Mouse (Mus musculus) heart, postnatal 36 days (tissue): ENCODE data around the gene Nlk. TPM values are rescaled to one million over a fixed set of nuclear protein-coding genes. Genes with fewer than 3 reads are reported as not detected.
"Not testable (repeated sequence)": the region's sequence is repeated elsewhere in the genome, so short reads cannot be mapped to it uniquely, and the experiment has no call there.

Experiments
- DNase-seq, 2 experiments: peaks; one replicate each; pipeline ENCODE4 v3.0.0; 2021 to 2022
- intact Hi-C: fragments of 180-260 bp; cut with DNase I; formaldehyde crosslinking; loops from one replicate; pipeline ENCODE4 v1.15.1; 2025
- total RNA-seq, 2 experiments: library from RNA; stranded (reverse); gene quantifications; 2 replicates each; pipeline ENCODE4 v1.2.3; 2021

Gene Nlk
- total RNA-seq, 2 experiments from 2014 or later, result 11.4 to 11.9 TPM

- DNase-seq, result no peak
- intact Hi-C loops, result loop anchor here (10.0 kb wide), 1 partner anchor 404 kb away; no protein-coding TSS in a partner anchor
These were observed 146.1 kb downstream of the Nlk start for GRCm38 (mm10) chr11:78551059-78551398.

GRCm38 (mm10) chr11:78550168-78551058 is 146.8 kb downstream of the Nlk start, which contains the start of gene Tmem97:
TSS of gene Tmem97 (minus strand) at chr11:78550777.
- intact Hi-C loops, result loop anchor here (10.0 kb wide), 1 partner anchor 404 kb away; no protein-coding TSS in a partner anchor

GRCm38 (mm10) chr11:78549491-78549987 is 147.6 kb downstream of the Nlk start:
- intact Hi-C loops, result no loop called here

More at GRCm38 (mm10) chr11:78550168-78551058, 146.8 kb downstream of the Nlk start, which contains the start of gene Tmem97:
- DNase-seq, result peak; percentile 90 to 91

GRCm38 (mm10) chr11:78547718-78548460 is 149.3 kb downstream of the Nlk start:
- no peak for DNase-seq
- intact Hi-C loops, result no loop called here

More at GRCm38 (mm10) chr11:78549491-78549987, 147.6 kb downstream of the Nlk start:
- DNase-seq, result no peak

DNA sequence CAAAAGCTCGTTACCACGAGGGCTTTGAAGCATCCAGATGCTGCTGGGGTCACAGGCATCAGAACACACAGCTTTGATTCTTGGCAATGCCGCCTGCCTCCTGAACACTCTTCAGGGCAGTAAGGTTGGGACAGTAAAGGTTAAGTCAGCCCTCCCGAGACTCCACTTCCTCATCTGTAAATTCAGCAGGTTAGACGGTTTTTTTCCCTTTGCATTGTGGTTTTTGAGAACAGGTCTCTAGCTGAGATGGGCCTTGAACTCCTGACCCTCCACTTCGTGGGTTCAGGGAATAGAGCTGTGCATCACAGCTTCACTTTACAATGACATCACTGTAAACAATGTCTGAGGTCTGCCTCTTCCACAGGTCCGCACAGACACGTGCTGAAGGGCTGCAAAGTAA is 152.0 kb downstream of the Nlk start:
- intact Hi-C loops, result no loop called here

DNA sequence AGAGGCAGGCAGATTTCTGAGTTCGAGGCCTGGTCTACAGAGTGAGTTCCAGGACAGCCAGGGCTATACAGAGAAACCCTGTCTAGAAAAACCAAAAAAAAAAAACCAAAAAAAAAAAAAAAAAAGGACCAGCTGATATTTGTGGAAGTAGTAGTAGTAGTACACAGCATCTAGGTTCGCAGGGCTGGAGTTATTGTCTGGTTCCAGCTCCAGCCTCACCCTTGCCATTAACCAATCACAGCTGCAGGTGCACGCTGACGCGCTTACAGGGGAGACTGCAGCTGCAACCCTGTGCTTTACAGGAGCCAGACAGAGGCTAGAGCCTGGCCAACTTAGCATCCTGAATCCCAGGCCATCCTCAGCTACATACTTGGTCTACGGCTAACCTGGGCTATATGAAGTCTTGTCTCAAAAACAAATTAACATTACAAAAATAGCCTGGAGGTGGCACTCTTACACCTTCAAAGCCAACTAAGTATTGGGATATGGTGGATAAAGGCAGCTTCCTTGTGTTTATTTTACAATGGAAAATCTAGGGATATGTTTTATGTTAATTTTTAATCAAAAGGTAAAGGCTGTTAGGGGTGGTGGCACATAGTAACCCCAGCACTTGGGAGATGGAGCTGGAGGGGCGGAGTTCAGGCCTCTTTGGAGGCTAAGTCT is 152.6 kb downstream of the Nlk start:
- DNase-seq, result no peak
- intact Hi-C loops, result no loop called here

More for the DNA sequence above, 152.0 kb downstream of the Nlk start:
- DNase-seq, result no peak

GRCm38 (mm10) chr11:78540358-78540757 is 156.8 kb downstream of the Nlk start:
- DNase-seq, result no peak
- intact Hi-C loops, result no loop called here

DNA sequence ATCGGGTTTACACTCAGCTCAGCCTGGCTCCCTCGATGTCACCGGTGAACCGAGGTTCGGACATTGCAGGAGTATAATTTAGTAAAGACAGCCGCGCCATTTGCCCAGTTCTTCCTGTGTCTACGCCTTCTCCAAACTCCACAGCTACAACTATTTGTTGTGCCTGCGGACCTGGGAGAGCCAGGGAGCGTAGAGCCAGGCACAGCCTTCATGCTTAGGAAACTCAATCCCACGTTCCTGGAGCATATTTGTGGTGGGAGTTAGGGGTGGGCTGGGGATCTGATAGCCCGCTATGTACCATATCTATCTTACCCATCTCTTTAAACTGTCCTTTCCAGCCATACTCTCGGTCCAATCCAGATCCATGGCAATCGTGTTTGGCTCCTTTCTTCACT is 160.5 kb downstream of the Nlk start:
- intact Hi-C loops, result no loop called here
- DNase-seq, result no peak

DNA sequence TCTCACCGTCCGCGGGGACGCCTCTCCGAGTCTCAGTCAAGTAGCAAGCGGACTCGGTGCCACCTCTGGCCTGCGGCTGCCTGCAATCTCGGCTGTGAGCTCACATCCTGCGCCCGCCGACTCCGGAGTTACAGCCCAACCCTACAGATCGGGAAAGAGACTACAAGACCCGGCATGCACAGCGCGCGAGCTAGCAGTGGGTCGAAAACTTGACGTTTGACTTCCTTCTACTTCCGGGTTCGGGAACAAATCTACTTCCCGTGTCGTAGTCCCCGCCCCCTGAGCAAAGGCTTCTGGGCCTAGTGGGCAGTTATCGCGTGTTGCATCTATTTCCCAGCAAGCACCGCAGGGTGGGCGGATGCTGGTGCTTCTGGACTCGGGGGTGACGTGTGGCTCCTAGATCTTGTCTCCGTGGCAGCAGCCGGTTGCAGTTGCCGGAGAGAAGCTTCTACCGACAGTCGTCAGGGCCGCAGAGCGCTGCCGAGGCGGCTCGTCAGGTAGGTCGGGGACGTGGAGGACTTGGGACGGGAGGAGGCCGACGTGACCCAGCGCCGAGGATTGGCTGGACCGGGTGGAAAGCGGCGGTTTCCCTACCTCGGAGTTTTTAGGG is 161.0 kb downstream of the Nlk start, which contains the start of the genes Tnfaip1 and Ift20:
Tnfaip1 (minus strand) TSS at position 253 of the 610 bp plus-strand sequence.
Ift20 (plus strand) TSS at position 282 of the 610 bp plus-strand sequence.
- peak; percentile 92 to 94 for DNase-seq
- intact Hi-C loops, result no loop called here

- DNase-seq, result peak; percentile 35 to 49
- intact Hi-C loops, result no loop called here
These were observed 161.6 kb downstream of the Nlk start for GRCm38 (mm10) chr11:78535376-78536079.

DNA sequence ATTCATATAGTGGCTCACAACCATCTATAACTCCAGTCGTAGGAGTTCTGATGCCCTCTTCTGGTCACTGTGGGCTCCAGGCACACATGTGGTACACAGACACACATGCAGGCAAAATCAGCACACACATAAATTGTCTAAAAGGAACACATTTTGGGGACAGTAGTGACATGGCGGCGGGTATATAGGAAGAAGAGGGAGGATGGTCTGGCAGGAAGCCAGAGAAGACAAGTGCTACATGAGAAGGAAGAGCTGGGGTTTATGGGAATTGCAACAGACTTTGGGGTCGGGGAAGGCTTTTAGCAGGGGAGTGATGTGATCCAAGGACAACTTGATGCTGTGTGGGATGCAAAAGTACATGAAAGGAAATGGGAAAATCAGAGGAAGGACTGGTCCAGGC is 162.7 kb downstream of the Nlk start:
- no peak for DNase-seq
- intact Hi-C loops, result no loop called here

- not testable (repeated sequence) for DNase-seq
- intact Hi-C loops, result loop anchor here (2.0 kb wide), 1 partner anchor 19 kb away; the partner anchor contains the start of genes Poldip2 and Tmem199
These were observed 165.7 kb downstream of the Nlk start for GRCm38 (mm10) chr11:78531515-78531914.

DNA sequence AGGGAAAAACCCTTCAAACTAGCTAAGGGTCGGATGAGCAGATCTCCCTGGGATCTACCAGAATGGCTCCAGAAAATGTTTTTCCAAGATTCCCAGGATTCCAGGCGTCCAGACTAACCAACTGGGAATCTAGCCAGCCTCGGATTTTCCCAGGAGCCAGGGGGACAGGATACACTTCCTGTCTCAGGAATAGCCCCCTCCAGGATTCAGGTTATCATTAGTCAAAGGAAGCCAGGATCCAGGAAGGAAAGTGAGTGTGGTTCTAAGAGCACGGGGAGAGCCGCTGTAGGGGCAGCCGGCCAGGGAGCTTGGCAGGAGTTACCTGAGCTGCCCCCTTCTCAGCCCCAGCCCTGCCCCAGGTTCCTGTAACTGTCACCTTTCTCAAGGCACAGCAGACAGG is 166.1 kb downstream of the Nlk start:
- intact Hi-C loops, result loop anchor here (2.0 kb wide), 1 partner anchor 18 kb away; the partner anchor contains the start of genes Poldip2 and Tmem199

GRCm38 (mm10) chr11:78530001-78530400 is 167.2 kb downstream of the Nlk start:
- no peak for DNase-seq
- intact Hi-C loops, result loop anchor here (2.0 kb wide), 1 partner anchor 17 kb away; the partner anchor contains the start of genes Poldip2 and Tmem199

More for the DNA sequence above, 166.1 kb downstream of the Nlk start:
- peak; percentile 63 to 65 for DNase-seq

- no peak for DNase-seq
- intact Hi-C loops, result no loop called here
These were observed 168.5 kb downstream of the Nlk start for GRCm38 (mm10) chr11:78528714-78529113.

DNA sequence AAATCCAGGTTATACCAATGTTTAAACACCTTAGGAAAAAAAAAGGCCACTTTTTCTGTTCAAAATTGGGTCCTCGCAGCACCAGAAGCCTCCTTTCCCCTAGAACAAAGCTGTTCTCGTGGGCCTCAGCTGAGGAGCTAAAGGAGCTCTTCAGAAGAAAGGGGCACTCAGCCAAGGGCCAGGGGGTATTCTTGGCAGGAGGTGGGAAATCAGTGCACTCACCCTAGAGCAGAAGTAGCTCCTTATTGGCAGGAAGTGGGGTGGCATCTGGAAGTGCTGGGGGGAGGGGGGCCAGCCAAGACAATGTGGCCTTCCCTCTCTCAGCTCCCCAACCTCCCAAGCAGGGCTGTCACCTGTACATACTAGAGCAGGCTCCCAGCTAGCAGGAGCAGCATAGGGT is 172.3 kb downstream of the Nlk start:
- intact Hi-C loops, result no loop called here
- DNase-seq, result no peak

- intact Hi-C loops, result no loop called here
These were observed 173.8 kb downstream of the Nlk start for GRCm38 (mm10) chr11:78523241-78523955.

DNA sequence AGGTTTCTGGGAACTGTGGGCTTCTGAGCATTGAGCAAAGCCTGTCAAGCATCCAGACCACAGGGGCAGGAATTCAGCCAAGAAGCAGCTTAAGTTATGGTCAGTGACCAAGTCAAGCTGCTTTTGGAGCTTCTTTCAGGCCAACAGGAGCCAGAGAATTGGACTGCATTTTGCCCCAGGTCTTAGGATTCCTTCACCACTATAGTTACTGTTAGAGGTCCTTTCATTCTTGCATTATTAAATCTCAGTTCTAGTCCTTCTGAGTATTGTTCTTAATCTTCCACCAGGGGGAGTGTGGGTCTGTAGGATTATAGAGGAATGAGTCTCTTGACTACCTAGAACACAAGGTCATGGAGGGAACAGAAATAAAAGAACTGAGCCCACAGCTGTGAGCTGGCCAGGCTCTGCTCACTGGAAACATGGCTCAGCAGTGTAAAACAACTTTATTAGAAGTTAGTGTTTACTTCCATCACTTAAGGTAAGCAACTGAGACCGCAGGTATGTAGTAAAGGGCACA is 174.6 kb downstream of the Nlk start:
- intact Hi-C loops, result no loop called here
- DNase-seq, result peak in 1 of 2 experiments; percentile 31

More at GRCm38 (mm10) chr11:78523241-78523955, 173.8 kb downstream of the Nlk start:
- no peak for DNase-seq
